Mouse (Mus musculus) brain, embryonic 14.5 days (tissue): ENCODE results near the gene Kdm6b. TPM values are rescaled to one million over a fixed set of nuclear protein-coding genes. Genes with fewer than 3 reads are reported as not detected.

Source experiments
- DNase-seq: peaks from one replicate; pipeline ENCODE4 v3.0.0-alpha.2; 2011; ENCODE audit warnings: low read depth
- CTCF ChIP-seq: fragments of 200-500 bp; IDR thresholded peaks from 2 replicates; pipeline ENCODE4 v1.5.1; 2012; ENCODE audit warnings: inconsistent platforms, mild to moderate bottlenecking, moderate library complexity, borderline replicate concordance; ENCODE audit not compliant: insufficient read depth, insufficient read length; ENCODE audit errors: extremely low read depth
- POLR2A ChIP-seq: fragments of 200-500 bp; IDR thresholded peaks from 2 replicates; pipeline ENCODE4 v1.6.1; 2012; ENCODE audit warnings: mild to moderate bottlenecking, inconsistent platforms, borderline replicate concordance; ENCODE audit not compliant: poor library complexity, insufficient read depth, insufficient read length, severe bottlenecking; ENCODE audit errors: extremely low read depth
- polyA plus RNA-seq: library from polyadenylated mRNA; depleted of rRNA; stranded (reverse); fragments of >200 nt; gene quantifications from 2 replicates; pipeline ENCODE4 v1.2.3, GENCODE M21; 2012

Gene Kdm6b
- polyA plus RNA-seq, 1 experiment, result 38.7 TPM

DNA sequence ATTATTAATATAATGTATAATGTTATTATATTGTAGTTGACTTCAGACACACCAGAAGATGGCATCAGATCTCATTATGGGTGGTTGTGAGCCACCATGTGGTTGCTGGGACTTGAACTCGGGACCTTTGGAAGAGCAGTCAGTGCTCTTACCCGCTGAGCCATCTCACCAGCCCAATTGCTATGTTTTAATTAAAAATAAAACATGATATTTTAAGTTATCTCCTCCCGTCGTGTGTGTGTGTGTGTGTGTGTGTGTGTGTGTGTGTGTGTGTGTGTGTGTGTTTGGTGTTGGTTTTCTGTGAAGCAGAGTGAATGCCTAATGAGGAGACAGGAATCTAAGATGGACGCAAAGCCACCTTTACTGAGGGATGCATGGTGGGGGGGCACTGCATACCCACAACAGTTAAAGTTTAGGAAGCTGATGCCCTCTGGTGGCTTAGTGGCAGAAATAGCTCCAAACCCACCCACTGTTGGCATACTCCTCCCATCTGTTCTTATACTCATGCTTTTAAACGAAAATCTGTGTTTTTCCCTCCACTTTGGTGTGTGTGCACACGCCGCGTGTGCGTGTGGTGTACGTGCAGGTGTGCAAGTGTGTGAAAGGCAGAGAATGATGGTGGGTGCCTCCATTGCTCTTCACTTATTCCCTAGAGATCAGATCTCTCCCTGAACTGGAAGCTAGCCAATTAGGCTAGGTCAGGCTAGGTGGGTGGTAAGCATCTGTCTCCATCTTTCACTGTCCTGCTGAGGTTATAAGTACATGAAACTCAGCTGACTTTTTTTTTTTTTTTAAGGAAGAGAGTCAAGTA is 18.6 kb upstream of the Kdm6b start:
- TF ChIP-seq CTCF, result peak; percentile 81
- no peak for TF ChIP-seq POLR2A
- peak; percentile 94 for DNase-seq

DNA sequence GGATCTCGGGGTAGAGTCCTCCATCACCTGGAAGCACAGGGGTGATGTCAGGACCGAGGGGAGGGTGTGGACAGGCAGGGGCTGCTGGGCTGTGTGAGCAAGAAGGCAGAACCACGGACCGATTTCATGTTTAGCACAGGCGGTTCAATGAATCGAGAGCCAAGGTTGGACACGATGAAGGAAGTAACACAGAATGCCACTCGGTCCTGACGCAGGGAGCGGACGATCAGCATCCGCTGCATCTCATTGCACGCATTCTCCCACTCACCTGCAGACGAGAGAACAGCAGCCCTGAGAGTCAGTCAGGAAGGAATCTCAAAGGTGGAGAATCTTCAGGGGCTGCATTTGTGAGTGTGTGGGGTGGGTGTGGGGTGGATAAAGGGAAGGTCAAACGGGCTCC is 17.2 kb upstream of the Kdm6b start:
- DNase-seq, result no peak
- no peak for TF ChIP-seq CTCF
- TF ChIP-seq POLR2A, result no peak

DNA sequence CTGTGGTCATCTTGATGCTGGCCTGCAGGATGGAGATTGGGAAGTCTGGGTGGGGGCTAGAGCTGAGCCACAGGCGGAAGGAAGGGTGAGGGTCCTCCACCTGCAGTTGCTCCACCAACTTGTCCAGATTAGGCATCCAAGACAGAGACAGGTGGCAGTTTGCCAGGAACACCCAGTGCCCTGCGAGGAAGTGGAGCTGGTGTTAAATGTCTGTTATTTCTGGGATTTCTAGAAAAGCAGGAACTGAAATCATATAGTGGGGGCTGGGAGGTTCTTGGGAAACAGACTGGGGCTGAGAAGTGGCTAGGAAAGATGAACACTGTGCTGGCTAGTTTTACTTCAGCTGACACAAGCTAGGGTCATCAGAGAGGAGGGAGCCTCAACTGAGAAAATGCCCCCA is 15.8 kb upstream of the Kdm6b start:
- no peak for DNase-seq
- TF ChIP-seq POLR2A, result no peak
- no peak for TF ChIP-seq CTCF

DNA sequence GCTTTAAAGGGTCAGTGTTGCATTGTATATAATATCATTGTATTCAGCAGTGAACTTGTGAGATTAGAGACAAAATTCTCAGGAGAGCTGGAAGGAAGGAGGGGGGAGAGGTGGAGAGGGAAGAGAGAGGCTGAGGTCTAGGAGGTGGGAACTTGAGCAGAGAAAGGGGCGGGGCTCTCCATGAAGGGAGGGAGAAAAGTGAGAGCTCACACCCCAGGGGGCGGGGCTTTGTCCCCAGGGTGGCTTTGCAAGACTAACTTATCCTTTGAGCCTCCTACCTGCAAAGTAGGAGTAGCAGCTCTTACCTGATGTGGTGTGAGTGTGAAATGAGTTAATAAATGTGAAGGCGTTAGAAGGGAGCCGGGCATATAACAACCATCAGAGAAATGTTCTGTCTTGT is 15.3 kb upstream of the Kdm6b start:
- TF ChIP-seq CTCF (no peak), POLR2A (no peak)
- DNase-seq, result no peak

DNA sequence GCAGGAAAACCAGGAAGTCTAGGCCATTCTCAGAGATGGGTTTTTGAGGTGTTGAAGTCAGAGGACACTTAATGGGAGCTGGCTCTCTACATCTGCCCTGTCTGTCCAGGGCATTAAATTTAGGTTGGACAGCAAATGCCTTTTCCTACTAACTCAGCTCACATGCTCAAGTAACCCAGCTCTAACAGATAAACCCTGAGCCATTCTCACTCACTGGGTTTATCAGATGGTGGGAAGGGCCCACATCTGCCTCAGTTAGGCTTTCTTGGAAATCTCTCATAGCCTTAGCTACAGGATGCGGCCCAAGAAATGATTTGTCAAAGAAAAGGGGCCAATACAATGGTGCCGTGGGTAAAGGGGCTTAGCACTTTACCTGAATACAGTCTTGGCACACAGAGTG is 12.8 kb upstream of the Kdm6b start:
- DNase-seq, result no peak
- no peak for TF ChIP-seq POLR2A
- TF ChIP-seq CTCF, result no peak

DNA sequence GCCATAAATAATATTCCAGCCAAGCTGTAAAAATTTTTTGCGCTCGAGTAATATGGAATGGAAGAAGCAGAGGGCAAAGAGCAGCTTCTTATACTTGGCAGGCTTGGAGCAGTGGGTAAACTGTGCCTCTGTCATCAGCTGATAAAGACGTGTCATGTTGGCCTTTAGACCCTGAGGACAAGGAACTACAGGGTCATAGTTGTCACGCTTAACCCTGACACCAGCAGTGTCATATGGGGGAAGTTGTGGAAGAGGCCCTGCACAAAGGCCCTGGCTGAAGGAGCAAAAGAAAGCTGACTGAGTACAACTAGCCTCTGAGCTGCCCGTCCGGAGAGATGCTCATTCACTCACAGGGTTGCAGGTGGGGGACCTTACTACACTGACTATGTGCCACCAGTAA is 10.4 kb upstream of the Kdm6b start:
- TF ChIP-seq POLR2A (no peak), CTCF (no peak)
- DNase-seq, result no peak

DNA sequence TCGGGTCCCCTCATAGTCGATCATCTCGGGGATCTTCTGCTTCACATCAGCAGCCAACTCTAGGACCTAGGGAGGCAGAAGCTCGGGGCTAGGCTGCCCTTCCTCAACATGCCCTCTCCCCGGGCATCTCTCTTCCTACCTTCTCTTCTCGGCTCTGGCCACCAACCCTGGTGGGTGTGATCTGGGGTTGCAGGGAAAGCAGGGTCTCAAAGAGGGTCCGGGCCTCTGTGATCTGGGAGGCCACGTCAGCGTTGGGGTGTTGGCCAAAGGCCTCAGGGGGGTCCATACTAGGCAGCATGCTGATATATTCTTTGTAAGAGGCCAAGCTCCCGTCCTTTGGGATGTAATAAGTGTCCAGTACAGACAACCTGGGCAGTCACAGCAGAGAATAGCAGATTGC is 9.4 kb upstream of the Kdm6b start:
- DNase-seq, result no peak
- TF ChIP-seq POLR2A (no peak), CTCF (no peak)

DNA sequence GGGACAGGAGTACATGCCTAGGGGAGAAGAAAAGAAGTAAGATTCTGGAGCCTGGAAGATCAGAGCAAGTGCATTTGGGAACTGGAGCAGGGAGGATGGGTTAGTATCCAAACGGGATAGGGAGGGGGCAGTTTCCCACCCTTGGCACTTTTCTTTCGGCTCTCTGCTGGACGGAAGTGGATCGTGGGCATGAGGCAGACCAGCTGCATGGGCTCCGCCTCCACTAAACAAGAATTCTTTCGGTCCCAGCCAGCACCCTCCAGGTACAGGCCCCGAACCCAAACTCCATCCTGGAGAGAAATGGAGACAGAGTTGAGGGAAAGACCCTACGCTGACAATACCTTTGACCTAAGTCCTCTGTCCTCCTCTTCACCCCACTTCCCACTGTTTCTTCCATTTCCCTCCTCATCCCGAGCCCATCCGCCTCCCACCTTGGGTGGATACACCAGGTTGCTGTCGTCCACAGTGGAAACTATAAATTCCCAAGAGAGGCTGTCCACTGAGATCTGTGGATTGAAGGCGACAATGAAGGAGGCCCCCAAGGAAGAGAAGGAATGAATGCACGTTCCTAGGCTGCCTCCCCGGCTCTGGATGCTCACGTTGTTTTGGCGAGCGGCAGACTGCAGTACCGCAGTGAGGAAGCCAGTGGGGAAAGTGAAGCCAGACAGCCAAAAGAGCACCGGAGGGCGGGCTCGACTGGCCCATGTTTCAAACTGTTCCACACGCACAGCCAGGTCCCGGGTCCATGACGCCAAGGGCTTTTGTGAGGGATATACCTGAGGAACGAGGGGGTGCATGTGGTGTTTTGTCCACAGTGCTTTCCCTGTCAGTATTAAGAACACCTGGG is 7.9 kb upstream of the Kdm6b start:
- no peak for DNase-seq
- TF ChIP-seq POLR2A (no peak), CTCF (no peak)

DNA sequence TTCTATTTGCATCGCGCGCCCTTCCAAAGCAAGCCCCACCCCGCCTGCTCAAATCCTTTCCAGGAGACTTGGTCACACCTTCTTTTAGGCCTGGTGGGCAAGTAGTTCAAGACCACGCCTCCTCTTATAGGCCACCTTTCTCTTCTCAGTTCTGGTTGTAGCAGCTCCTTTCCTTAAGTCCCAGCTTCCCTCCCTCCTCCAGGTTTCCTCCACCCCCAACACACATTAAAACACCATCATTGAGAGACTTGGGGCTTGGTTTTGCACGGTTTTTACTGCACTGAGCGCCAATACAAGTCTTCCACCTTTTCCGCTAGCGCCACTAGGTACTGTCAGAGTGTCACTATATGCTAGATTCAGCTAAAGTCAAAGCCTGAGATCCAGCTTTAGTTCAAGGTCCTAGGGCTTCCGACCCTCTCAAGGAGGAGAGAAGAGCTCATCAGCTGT is 7.1 kb upstream of the Kdm6b start:
- no peak for DNase-seq
- TF ChIP-seq CTCF (no peak), POLR2A (no peak)

DNA sequence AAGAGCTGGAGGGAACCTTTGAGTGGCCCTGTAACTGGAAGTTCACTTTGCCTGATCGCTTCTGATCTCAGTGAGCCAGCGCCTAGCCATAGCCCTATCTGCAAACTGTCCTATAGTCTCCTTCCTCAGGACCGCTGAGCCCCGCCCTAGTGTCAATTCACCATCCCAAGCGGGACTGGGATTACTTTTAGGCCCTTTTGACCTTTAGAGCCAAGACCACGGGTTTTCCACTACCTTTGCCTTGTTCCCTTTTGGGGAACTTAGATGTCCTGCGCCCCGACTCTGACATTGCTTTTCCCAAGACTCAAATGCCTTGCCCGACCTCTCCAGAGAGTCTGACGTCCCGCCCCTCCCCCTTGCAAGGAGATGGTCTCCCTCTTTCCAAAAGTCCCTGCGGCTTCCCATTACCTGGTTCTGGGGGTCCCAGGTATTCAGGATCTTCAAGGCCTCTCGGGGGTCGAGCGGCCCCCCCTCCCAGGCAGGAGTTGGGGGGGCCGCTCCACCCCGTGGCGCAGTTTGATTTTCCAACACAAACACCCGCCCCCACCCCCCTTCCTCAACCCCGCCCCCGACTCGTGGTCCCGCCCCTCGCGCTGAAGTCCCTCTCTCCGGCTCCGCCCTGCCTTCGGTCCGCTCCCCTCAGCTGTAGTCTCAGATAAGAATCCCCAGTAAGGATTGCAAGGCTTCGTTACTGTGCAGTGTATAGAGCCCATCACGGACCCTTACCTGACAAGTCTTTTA is 6.5 kb upstream of the Kdm6b start:
- peak; percentile 44 for DNase-seq
- TF ChIP-seq CTCF, result no peak
- no peak for TF ChIP-seq POLR2A

DNA sequence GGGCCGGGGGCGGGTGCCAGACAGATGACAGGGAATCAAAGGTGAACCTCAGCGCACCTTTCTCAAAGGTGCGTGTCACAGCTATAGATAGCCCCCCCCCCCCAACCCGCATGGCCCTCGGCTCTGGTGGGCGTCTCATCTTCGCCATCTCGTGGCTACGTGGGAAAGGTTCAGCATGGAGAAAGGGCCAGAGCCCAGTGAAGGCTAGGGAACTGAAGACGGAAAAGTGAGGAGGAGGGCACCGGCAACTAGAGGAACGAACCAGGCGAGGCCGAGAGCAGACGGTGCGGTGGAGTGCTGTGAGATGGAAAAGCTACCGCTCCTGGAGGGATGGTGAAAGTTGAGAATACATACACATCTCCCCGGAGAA is 6.0 kb upstream of the Kdm6b start:
- peak; percentile 64 for DNase-seq
- TF ChIP-seq CTCF (peak; percentile 45; the same call in 1 of the 2 replicates), POLR2A (no peak)
